Mouse (Mus musculus): ENCODE data around the gene Pus7. TPM values are rescaled to one million over a fixed set of nuclear protein-coding genes. Genes with fewer than 3 reads are reported as not detected.
"Not testable (repeated sequence)": the region's sequence is repeated elsewhere in the genome, so short reads cannot be mapped to it uniquely, and the experiment has no call there.

The Pus7 gene
- total and polyA plus RNA-seq, 3 experiments = 35.3 to 62.9 (median 61.9) TPM

- no peak for DNase-seq (ENCODE audit: extremely low read depth)
- Histone ChIP-seq H3K79me2 (replicated peaks; ENCODE audit: control insufficient read depth, extremely low read depth, insufficient read depth, poor library complexity, severe bottlenecking) (peaks cover 16% of the 10 kb centered on the region), H3K27me3 (replicated peaks) (no peaks in the 10 kb centered on the region), H3K9ac (ENCODE audit: insufficient read depth, low read depth) (no peak overlapping the region), H3K4me2 (ENCODE audit: insufficient read depth, low read depth, poor library complexity, severe bottlenecking) (no peak overlapping the region), H3K36me3 (replicated peaks in 1 of 2; ENCODE audit: control insufficient read depth in 1 of 2, insufficient read depth in 1 of 2, low read length in 1 of 2) (peaks cover 28 to 44% of the 10 kb centered on the region in 2 experiments), H3K4me3 (replicated peaks in 1 of 3; ENCODE audit: low read depth in 2 of 3, low read length in 2 of 3, poor library complexity in 1 of 3) (no peak overlapping the region), H3K27ac (ENCODE audit: insufficient read depth, low read depth) (no peak overlapping the region), H3K4me1 (ENCODE audit: control insufficient read depth in 1 of 2, insufficient read depth in 2 of 2) (peaks cover 5 to 11% of the 10 kb centered on the region in 2 experiments), H3K9me3 (replicated peaks; ENCODE audit: low read length) (peaks cover 20% of the 10 kb centered on the region)
- in situ Hi-C loops (cut with MboI; ENCODE audit: low pct_ligation_motif_present, low pct_unique_long_range_greater_than_20kb, low sequenced_read_pairs) = loop anchor here (5.0 to 10.0 kb wide), 2 partner anchors 38 to 195 kb away; no protein-coding TSS in a partner anchor
- TF ChIP-seq CHD1 (IDR thresholded peaks at IDR 0.05; ENCODE audit: low read depth, low read length) = no peak
- no peak for TF ChIP-seq SMC3 (IDR thresholded peaks at IDR 0.05; ENCODE audit: low read depth, low read length)
- no peak for TF ChIP-seq ZNF384 (IDR thresholded peaks at IDR 0.05; ENCODE audit: low read depth, low read length)
- TF ChIP-seq MXI1 (IDR thresholded peaks at IDR 0.05; ENCODE audit: low read depth, low read length) = no peak
- TF ChIP-seq RAD21 (IDR thresholded peaks at IDR 0.05; ENCODE audit: low read depth, low read length) = no peak
- no peak for TF ChIP-seq NRF1 (IDR thresholded peaks at IDR 0.05; ENCODE audit: low read depth, low read length)
- no peak for TF ChIP-seq RCOR1 (conservative IDR thresholded peaks at IDR 0.05; ENCODE audit: low read depth, low read length)
- TF ChIP-seq USF1 (IDR thresholded peaks at IDR 0.05; ENCODE audit: low read depth, low read length) = no peak
- TF ChIP-seq MAX (IDR thresholded peaks at IDR 0.05; ENCODE audit: low read length) = no peak
- no peak for TF ChIP-seq TBP (conservative IDR thresholded peaks at IDR 0.05; ENCODE audit: low read depth, low read length)
- TF ChIP-seq JUN (IDR thresholded peaks at IDR 0.05; ENCODE audit: insufficient read depth, low read depth, low read length) = no peak
- no peak for TF ChIP-seq ZKSCAN1 (IDR thresholded peaks at IDR 0.05; ENCODE audit: borderline replicate concordance, low read depth, low read length)
- dilution Hi-C loops (cut with MboI; ENCODE audit: extremely low pct_ligation_motif_present, extremely low pct_unique_long_range_greater_than_20kb, low sequenced_read_pairs) = no loop called here
Measured at GRCm38 (mm10) chr5:23709661-23710060, 73.8 kb downstream of the Pus7 start.

GRCm38 (mm10) chr5:23706601-23707597, 76.6 kb downstream of the Pus7 start:
- peaks cover 31% of the 10 kb centered on the region for H3K9me3 ChIP-seq (replicated peaks; ENCODE audit: low read length)

More at GRCm38 (mm10) chr5:23706601-23707597, 76.6 kb downstream of the Pus7 start:
- H3K27ac ChIP-seq (ENCODE audit: insufficient read depth, low read depth) = peak overlapping the region; percentile 84
- dilution Hi-C loops (cut with MboI; ENCODE audit: extremely low pct_ligation_motif_present, extremely low pct_unique_long_range_greater_than_20kb, low sequenced_read_pairs); H3K4me1 ChIP-seq (ENCODE audit: control insufficient read depth in 1 of 2, insufficient read depth in 2 of 2); in situ Hi-C loops (cut with MboI; ENCODE audit: low pct_ligation_motif_present, low pct_unique_long_range_greater_than_20kb, low sequenced_read_pairs); H3K4me2 ChIP-seq (ENCODE audit: insufficient read depth, low read depth, poor library complexity, severe bottlenecking); DNase-seq (ENCODE audit: extremely low read depth); H3K27me3 ChIP-seq (replicated peaks): not testable (repeated sequence)
- peak; percentile 88 for TF ChIP-seq ZMIZ1 (IDR thresholded peaks at IDR 0.05; ENCODE audit: low read depth, low read length)
- TF ChIP-seq UBTF (IDR thresholded peaks at IDR 0.05; ENCODE audit: low read depth, low read length) = peak; percentile 51; the same call in 1 of the 2 replicates
- peak; percentile 86; the same call in 1 of the 2 replicates for TF ChIP-seq POLR2AphosphoS2 (IDR thresholded peaks at IDR 0.05; ENCODE audit: low read depth, low read length)
- TF ChIP-seq CHD1 (IDR thresholded peaks at IDR 0.05; ENCODE audit: low read depth, low read length) = peak; percentile 76; the same call in 1 of the 2 replicates
- TF ChIP-seq POLR2A (IDR thresholded peaks at IDR 0.05; ENCODE audit: low read depth, low read length) = peak; percentile 62
- peak overlapping the region; percentile 53 to 68 (median 58) for H3K4me3 ChIP-seq (replicated peaks in 1 of 3; ENCODE audit: low read depth in 2 of 3, low read length in 2 of 3, poor library complexity in 1 of 3)
- H3K9ac ChIP-seq (ENCODE audit: insufficient read depth, low read depth) = peak overlapping the region; percentile 70
- peaks cover 11% of the 10 kb centered on the region for H3K79me2 ChIP-seq (replicated peaks; ENCODE audit: control insufficient read depth, extremely low read depth, insufficient read depth, poor library complexity, severe bottlenecking)
- H3K36me3 ChIP-seq (replicated peaks in 1 of 2; ENCODE audit: control insufficient read depth in 1 of 2, insufficient read depth in 1 of 2, low read length in 1 of 2) = peaks cover 41 to 69% of the 10 kb centered on the region in 2 experiments
